Mouse (Mus musculus) ES-Bruce4 (cell line): ENCODE measurements around the gene Fxyd5. TPM values are rescaled to one million over a fixed set of nuclear protein-coding genes. Genes with fewer than 3 reads are reported as not detected.

Experiments
- H3K27ac ChIP-seq: 2 replicates; pipeline ENCODE4 v1.5.1; 2012; ENCODE audit warnings: low read length, inconsistent platforms; ENCODE audit not compliant: insufficient read depth
- H3K27me3 ChIP-seq: 2 replicates; pipeline ENCODE4 v1.6.1; 2012; ENCODE audit warnings: mild to moderate bottlenecking, low read length, inconsistent platforms; ENCODE audit not compliant: control insufficient read depth, poor library complexity, insufficient read depth, severe bottlenecking
- H3K36me3 ChIP-seq: 2 replicates; pipeline ENCODE4 v1.6.1; 2012; ENCODE audit warnings: inconsistent platforms, mild to moderate bottlenecking, low read length, moderate library complexity; ENCODE audit not compliant: control insufficient read depth, poor library complexity, insufficient read depth, severe bottlenecking
- H3K4me1 ChIP-seq: one replicate; pipeline ENCODE4 v1.8.1; 2011; ENCODE audit warnings: low read length; ENCODE audit not compliant: control insufficient read depth, insufficient read depth
- H3K4me3 ChIP-seq: 2 replicates; pipeline ENCODE4 v1.5.1; 2011; ENCODE audit warnings: low read depth, mild to moderate bottlenecking, low read length
- H3K9ac ChIP-seq: 2 replicates; pipeline ENCODE4 v1.6.1; 2012; ENCODE audit warnings: low read depth, mild to moderate bottlenecking, inconsistent platforms; ENCODE audit not compliant: poor library complexity, severe bottlenecking
- H3K9me3 ChIP-seq: replicated peaks from 2 replicates; pipeline ENCODE4 v1.6.1; 2012; ENCODE audit warnings: mild to moderate bottlenecking, low read length, inconsistent platforms; ENCODE audit not compliant: control insufficient read depth, poor library complexity, insufficient read depth, severe bottlenecking
- CTCF ChIP-seq: IDR thresholded peaks from one replicate; pipeline ENCODE4 v1.8.1; 2011; ENCODE audit warnings: low read depth, low read length
- EP300 ChIP-seq: IDR thresholded peaks from 2 replicates; pipeline ENCODE4 v1.6.1; 2011; ENCODE audit warnings: low read depth, low read length; ENCODE audit not compliant: insufficient read depth
- POLR2A ChIP-seq: IDR thresholded peaks from one replicate; pipeline ENCODE4 v1.8.1; 2011; ENCODE audit warnings: low read length; ENCODE audit not compliant: insufficient read depth
- polyA plus RNA-seq: library from polyadenylated mRNA; stranded (reverse); fragments of >200 nt; gene quantifications from 2 replicates; pipeline ENCODE4 v1.2.4, GENCODE M21; 2011; ENCODE audit warnings: low read depth; ENCODE audit not compliant: missing spikeins, insufficient read depth, insufficient read length

Fxyd5 gene
- polyA plus RNA-seq, 1 experiment = 6.0 TPM

DNA sequence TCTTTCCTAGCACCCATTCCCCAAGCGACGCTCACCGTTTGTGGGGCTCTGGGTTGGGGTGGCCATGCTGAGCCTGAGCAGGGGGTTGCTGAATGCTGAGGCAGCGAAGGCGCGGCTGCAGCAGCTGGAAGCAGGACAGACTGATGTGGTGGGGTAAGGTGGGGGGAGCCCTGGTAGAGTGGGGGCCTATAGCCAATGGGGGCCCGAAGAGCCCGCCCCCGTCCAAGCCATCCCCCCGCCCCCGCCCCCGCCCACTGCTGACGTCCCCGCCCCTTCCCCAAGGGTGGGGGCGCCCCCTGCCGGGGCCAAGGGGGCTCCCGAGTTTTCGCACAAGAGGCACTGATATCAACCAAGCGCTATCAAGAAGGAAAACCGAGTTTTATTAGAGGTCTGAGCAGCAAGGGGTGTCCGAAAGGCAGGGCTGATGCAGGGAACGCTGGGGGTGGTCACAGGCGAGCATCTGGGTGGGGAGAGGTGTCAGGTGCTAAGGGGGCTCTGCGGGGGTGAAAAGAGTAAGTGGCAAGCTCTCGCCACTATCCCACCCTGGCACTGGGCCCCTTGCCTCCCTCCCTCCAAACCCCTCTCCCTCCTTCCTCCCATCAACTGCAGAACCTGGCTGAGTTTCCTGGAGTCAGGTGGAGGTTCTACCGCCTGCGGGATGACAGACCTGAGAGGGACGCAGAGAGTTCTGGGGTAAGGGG lies 9.2 kb upstream of the Fxyd5 start, which contains the start of gene Fxyd7:
Gene Fxyd7, minus strand, starts transcription at position 147 of the 701 bp plus-strand sequence.
- Histone ChIP-seq H3K27me3 (peaks cover 11% of the 10 kb centered on the region), H3K36me3 (no peaks in the 10 kb centered on the region), H3K9ac (0 out of 2 replicates have a peak within 1 kb of the TSS, but pooled peaks have one; percentile 10), H3K4me3 (peak within 1 kb of the TSS; percentile 65), H3K4me1 (no peaks in the 10 kb centered on the region), H3K27ac (no peak within 1 kb of the TSS), H3K9me3 (no peaks in the 10 kb centered on the region)
- TF ChIP-seq CTCF (peak; percentile 10), EP300 (no peak)

DNA sequence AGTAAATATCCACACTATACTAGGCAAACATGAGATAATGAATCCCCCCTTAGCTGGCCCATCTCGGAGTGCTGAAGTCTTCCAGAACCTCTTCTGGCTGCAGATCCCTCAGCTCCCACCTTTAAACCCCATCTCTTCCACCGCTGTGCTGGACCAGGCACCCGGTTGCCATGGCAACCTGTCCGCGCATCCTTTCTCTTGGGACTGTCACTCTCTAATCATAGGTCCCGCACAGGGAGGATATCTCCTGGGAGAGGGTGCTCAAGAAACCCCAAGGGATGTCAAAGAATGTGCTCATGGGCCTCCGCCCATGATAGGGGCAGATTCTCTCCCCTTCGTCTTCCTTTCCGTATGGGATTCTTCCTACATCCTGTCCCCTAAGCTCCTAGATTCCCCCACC lies 8.6 kb upstream of the Fxyd5 start:
- TF ChIP-seq CTCF (no peak), POLR2A (no peak), EP300 (no peak)
- H3K27me3 ChIP-seq = peaks cover 11% of the 10 kb centered on the region
- no peaks in the 10 kb centered on the region for H3K4me1 ChIP-seq
- H3K9me3 ChIP-seq = no peaks in the 10 kb centered on the region
- no peak overlapping the region for H3K9ac ChIP-seq
- H3K36me3 ChIP-seq = no peaks in the 10 kb centered on the region
- peak overlapping the region; percentile 41; the same call in 1 of the 2 replicates for H3K4me3 ChIP-seq
- H3K27ac ChIP-seq = no peak overlapping the region

DNA sequence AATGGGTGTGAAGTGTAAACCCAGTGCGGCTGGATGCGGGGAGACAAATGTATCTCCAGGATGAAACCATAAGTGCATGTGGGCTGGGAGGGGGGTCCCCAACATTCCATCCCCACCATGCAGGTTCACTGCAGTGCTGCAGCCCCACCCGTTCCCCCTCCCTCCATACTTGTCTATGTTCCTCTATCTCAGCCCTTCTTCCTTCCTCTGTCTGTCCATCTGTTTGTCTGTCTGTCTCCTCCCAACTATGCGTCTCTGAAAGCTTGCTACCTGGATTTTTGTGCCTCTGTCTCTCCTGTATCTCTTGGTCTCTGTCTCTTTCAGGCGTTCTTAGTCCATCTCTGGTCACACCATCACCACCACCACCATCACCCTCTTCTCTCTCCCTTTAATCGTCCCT lies 8.2 kb upstream of the Fxyd5 start:
- Histone ChIP-seq H3K4me3 (no peak overlapping the region), H3K36me3 (no peaks in the 10 kb centered on the region), H3K27me3 (peaks cover 11% of the 10 kb centered on the region), H3K27ac (no peak overlapping the region), H3K9ac (no peak overlapping the region), H3K9me3 (no peaks in the 10 kb centered on the region), H3K4me1 (no peaks in the 10 kb centered on the region)
- no peak for TF ChIP-seq POLR2A
- no peak for TF ChIP-seq CTCF
- no peak for TF ChIP-seq EP300

DNA sequence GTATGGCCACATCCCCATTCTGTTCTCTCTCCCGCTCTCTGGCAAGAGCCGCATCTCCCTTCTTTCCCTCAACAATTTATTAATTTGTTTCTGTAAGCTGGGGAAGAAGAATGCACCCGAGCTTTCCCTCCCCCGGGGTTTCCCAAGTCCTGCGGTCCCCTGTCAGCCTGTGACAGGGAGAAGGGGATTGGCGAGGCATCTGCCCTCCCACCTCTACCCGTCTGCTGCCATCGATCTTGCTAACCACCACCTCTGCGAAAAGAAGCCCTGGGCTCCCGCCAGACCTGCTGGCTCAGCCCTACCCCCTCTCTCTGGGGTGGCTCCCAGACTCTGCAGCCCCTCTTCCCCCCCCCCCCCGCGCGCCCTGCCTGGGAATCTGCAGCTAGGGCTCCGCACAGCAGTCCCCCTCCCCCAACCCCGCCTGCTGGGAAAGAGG lies 7.6 kb upstream of the Fxyd5 start:
- H3K4me3 ChIP-seq = no peak overlapping the region
- H3K27me3 ChIP-seq = peaks cover 11% of the 10 kb centered on the region
- no peaks in the 10 kb centered on the region for H3K9me3 ChIP-seq
- TF ChIP-seq POLR2A (no peak), CTCF (no peak), EP300 (no peak)
- no peaks in the 10 kb centered on the region for H3K4me1 ChIP-seq
- no peak overlapping the region for H3K27ac ChIP-seq
- no peak overlapping the region for H3K9ac ChIP-seq
- H3K36me3 ChIP-seq = no peaks in the 10 kb centered on the region

DNA sequence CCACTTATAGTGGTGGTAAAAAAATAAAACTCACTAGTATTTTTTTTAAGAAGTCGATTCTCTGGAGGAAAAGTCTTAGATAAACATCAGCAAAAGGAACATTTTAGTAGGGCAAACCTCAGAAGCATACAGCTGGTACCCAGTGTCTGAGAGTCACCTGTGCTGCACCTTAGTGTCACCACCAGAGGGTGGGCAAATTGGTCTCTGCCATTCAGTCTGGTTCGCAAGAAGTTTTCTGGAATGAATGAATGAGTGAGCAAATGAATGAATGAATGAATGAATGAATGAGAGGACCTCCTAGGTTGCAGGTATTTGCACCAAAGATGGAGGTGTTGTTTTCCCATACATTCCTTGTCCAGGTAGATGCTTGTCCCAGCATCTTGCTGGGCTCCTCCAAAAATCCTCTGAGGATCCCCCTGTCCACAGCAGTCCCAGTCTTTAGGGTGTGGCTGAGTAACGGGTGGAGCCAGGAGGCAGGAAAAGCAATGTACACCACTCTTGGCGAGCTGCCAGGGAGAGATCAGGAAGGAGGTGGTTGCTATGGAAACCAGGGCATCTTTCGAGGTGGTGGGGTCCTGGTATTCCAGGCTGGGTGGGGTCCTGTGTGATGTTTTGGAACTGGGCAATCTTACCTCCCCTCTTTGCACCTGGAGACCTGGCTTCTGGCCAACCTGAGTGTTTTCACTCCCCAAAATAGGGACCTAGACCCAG lies 7.0 kb upstream of the Fxyd5 start:
- Histone ChIP-seq H3K4me3 (no peak overlapping the region), H3K27me3 (peaks cover 11% of the 10 kb centered on the region), H3K9me3 (no peaks in the 10 kb centered on the region), H3K27ac (no peak overlapping the region), H3K36me3 (no peaks in the 10 kb centered on the region), H3K9ac (no peak overlapping the region), H3K4me1 (no peaks in the 10 kb centered on the region)
- TF ChIP-seq POLR2A (no peak), EP300 (no peak), CTCF (no peak)

DNA sequence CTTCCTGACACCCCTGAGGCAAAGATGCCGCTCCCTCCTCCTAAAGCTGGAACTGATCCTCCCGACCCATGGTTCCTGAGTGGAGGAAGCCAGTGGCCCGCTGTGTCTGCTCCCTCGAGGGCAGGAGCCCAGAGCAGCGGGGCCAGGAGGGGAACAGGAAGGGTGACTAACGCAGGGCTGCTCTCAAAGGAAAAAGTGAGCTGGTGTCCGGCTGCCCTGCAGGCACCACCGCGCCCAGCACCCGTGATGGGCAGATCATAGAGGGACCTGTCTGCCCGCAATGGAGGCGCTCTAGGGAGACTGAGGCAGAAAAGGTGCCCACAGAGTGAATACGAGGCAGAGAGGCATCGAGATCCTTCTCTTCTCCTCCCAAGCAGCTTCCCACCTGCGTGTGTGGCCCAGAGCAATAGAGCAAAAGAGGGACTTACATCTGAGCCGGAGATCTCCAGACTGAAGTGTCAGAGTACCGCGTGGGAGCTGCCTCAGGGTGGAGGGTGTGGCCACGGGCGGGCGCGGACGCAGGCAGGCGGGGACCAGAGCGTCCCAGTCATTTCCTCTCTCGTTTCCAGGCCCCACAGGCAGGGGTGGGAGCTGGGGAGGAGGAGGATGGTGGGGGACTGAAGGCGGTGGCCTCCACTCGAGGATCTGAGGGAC lies 492 bp downstream of the Fxyd5 start:
- peak overlapping the region; percentile 20 for H3K4me3 ChIP-seq
- H3K4me1 ChIP-seq = no peaks in the 10 kb centered on the region
- H3K27me3 ChIP-seq = 0 out of 2 replicates have a peak, but pooled peaks cover 3% of the 10 kb centered on the region
- H3K27ac ChIP-seq = no peak overlapping the region
- H3K36me3 ChIP-seq = no peaks in the 10 kb centered on the region
- no peak overlapping the region for H3K9ac ChIP-seq
- H3K9me3 ChIP-seq = no peaks in the 10 kb centered on the region
- TF ChIP-seq POLR2A (no peak), EP300 (no peak), CTCF (no peak)
